Mouse (Mus musculus): ENCODE data around the gene Asap2. TPM values are rescaled to one million over a fixed set of nuclear protein-coding genes. Genes with fewer than 3 reads are reported as not detected.

Gene Asap2
- total RNA-seq, 1 experiment from 2014 or later: 20.4 TPM

DNA sequence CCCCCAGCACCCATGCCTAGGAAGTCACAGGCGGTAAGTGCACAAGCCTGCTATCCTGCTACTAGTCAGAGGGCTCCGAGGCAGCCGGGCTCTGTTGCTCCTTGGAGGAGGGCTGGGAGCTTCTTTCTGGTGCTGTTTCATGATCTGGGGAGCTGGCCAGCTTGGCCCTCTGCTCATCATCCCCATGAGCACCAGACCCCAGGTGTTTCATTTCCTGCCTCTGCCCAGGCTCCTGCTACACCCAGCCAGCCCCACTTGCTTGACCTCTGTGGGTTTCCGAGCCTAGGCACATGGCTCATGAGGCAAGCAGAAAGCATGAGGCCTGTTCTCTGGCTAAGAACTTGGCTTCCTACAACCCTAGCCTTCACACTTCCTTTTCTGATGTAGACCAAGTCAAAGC is 275.2 kb downstream of the Asap2 start:
- DNase-seq: no peak

DNA sequence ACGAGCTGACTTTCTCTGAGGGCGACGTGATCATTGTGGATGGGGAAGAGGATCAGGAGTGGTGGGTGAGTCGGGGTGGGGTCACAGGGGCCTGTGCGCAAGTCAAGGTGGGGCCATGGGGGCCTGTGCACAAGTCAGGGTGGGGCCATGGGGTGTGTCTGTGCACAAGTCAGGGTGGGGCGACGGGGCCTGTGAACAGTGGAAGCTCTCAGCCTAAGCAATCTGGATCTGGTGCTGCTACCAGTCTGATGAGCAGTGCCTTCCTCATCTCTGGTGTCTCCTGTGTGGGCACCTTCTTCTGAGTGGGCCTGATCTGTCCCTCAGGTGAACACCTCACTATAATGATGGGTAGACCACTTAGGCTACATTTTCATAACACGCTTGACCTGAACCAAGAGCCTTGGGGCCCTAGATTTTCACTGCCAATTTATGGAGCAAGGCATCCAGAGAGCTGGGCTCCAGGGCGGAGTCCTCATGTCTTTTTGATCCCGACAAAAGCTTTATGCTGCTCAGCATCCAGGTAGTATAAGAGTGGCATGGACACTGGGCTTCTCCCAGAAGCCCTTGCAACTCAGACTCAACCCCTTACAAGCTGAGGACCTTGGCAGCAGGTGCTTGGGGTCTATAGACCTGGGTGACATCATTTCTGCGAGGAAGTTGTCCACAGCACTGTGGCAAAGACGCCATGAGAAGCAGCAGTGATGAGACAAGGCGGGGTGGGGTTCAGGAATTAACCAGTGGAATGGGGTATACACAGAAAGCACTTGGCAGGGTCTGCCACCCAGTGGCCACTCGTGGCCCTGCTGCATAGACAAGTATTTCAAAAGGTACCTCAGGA is 275.9 kb downstream of the Asap2 start:
- peak; percentile 64 for DNase-seq

DNA sequence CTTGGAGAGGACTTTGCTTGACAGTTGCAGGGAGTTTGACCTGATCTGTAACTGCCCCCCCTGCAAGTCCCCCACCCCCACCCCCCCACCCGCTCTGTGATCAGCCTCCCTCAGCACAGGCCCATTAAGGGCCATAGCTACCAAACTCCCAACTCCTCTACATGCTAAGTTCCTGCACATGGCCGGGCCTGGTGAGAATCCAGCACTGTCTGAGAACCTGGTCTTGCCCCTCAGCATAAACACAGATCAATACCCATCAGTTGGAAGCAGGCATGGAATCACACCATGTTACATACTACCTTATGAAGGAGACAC is 276.5 kb downstream of the Asap2 start:
- no peak for DNase-seq

DNA sequence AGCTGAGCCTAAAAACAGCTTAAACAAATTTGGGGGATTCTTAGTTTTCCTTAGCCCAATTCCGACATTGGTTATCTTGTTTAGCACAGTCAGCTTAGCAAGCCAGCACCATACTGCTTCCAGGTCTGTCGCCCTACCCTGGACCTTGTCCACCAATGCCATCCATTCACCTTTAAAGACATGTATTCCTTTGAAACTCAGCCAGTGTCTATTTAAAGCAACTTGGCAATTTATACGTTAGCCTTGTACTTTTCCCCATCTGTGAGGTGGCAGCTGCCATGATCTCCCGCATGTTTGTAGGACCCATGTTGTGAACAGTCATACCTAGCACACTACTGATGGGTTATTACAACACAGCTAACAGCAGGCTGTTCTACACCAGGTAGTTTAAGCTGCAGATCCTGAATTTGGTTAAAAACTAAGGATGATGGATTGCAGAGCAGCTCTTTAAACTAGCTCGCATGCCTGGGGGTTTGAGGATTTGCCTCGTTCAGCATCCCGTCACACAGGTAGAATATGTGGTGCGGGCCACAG is 277.9 kb downstream of the Asap2 start:
- no peak for DNase-seq

DNA sequence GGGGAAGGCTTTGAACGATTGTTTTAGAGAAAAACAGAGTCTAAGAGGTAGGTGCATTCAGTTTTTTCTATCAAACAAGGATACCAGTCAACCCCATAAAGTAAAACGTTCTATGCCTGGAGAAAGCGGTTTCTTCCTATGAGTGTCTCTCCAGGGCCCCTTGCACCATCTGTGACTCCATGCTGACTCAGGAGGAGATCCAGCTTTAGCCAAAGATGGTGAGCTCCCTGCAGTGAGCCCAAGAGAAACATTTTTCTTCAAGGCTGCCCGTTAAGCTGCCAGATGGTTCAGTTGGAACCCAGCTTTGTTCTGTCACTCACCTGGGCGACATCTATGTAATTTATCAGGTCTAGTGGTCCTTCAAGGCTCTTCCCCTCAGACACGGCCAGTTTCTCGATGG is 284.2 kb downstream of the Asap2 start:
- no peak for DNase-seq

DNA sequence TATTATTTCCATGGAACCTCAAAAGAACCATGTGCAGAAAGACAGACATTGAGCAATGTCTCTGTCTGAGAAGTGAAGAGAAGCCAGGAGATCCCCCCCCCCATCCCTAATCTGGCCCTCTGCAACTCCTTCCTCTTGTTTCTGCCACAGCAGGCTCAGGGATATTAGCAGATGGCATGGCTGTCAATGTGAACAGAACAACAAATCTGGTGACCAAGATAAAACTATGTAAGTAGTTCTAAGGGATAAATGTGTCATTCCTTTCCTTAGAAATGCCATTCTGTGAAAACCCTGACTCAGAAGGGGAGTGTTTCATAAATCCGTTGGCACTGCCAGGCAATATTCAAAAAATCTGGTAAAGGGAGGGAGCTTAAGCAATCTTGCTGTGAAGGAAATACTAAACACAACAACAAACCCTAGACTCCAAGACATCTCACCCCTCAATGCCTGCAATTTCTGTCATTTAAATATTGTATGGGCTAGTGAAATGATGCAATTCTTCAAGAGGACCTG is 287.1 kb downstream of the Asap2 start:
- no peak for DNase-seq

DNA sequence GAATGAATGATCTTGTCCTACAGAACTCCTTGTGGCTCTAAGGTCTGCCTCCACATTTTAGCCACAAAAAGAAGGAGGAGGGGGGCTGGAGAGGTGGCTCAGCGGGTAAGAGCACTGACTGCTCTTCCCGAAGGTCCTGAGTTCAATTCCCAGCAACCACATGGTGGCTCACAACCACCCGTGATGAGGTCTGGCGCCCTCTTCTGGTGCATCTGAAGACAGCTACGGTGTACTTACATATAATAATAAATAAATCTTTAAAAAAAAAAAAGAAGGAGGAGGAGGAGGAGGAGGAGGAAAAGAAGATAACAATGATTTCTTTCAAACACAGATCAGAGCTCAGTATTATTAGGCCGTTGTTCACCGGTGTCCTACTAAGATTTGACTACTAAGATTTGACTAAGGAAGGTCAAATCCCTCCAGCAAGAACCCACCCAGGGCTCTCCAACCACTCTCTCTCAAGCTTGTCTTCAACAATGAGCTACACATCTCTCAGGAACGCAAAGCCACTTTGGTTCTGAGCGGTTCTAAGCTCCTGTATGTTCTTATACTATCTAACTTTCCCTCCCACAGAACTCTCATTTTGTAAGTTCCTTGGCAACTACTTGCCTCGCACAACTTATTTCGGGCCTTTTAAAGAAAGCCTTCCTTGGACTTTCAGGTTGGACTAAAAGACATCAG is 294.6 kb downstream of the Asap2 start, which contains the start of gene Cpsf3:
Gene Cpsf3, plus strand, starts transcription at position 631 of the 681 bp plus-strand sequence.
- DNase-seq: no peak

DNA sequence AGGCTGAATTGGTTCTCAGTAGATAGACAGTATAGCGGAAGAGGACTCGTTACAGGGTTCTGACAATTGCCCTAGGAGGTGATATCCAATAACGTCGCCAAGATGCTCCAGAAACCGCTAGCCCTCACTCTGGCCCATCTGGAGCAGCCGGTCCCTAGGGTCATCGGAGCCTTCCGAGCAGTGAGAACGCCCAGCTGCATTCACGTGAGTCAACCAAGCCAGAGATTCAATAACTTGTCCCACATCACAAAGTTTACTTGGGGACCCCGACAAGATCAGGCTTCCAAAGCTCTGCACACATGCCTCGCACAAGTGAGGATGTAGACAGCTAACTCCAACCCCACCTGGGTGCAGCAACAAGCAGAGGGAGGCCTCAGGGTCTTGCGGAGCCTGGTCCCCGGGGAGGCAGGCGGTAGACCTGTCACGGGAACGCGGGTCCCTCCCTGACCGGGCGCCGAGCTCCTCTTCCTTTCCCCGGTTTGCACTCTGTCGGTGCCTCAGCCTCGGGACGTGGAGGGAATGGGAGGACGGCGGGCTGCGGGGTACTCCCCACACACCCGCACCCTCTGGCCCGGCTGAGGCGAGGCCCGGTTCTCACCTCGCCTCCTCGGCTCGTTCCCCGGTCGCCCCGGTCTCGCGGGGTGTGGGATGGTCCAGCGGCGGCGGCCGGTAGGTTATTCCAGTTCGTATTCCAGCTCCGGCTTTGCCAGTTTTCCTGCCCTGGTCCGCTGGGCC is 295.4 kb downstream of the Asap2 start:
- no peak for DNase-seq

DNA sequence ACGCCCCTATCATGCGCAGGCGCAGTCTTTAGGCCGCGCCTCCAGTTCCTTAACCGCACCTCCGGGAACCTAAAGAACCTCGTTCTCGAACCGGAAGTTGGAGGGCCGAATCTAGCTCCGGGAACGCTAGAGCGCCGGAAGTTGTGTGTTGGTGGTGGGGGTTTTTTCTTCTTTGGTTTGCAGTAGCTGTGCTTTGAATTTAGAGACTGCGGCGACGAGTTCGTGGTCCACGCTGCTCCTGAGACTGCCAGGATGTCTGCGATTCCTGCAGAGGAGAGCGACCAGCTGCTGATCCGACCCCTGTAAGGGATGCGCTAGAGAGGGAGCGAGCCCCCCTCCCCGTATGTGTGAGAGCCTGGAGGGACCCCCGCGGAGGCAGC is 296.0 kb downstream of the Asap2 start, which contains the start of gene Itgb1bp1:
Gene Itgb1bp1, minus strand, starts transcription at position 42 of the 380 bp plus-strand sequence.
- DNase-seq: peak; percentile 99

DNA sequence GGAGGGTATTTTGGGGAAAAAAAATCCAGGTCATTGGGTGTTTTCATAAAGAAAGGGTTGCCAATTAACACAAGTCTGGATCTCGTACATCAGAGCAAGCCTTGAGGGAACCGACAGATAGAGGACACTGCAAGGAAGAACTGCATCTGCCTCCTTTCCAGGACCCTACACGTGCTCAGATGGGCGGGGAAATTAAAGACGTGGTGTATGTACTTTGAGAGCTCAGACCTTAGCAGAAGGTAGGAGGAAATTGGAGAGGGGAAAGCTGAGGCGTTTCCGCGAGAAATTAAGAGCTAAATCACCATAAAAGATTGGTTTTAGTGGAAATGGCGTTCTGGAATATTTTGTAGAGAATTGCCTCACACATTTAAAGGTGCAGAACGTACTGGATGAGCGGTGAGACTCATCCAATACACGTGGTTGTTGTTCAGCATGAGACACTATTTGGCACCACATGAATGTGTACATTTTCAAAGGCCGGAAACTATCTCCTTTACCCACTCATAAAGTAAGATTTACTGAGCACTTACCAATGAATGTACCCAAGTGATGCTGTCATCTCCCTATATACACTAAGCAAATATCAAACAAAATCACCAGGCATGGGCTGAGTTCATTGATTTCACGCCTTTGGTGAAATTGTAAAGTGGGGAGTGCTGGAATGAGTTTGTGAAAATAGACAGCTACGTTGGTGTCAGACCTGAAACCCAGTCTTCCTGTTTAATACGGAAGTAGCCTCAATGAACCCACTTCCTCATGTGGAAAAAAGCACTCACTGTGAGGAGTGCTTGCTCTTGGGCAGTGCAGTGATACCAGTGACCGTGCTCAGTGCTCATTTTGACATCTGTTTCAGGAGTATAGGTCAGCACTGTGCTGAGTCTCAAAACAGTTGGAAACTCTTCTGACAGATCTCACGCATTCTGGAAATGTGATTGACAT is 296.7 kb downstream of the Asap2 start:
- peak; percentile 14 for DNase-seq

DNA sequence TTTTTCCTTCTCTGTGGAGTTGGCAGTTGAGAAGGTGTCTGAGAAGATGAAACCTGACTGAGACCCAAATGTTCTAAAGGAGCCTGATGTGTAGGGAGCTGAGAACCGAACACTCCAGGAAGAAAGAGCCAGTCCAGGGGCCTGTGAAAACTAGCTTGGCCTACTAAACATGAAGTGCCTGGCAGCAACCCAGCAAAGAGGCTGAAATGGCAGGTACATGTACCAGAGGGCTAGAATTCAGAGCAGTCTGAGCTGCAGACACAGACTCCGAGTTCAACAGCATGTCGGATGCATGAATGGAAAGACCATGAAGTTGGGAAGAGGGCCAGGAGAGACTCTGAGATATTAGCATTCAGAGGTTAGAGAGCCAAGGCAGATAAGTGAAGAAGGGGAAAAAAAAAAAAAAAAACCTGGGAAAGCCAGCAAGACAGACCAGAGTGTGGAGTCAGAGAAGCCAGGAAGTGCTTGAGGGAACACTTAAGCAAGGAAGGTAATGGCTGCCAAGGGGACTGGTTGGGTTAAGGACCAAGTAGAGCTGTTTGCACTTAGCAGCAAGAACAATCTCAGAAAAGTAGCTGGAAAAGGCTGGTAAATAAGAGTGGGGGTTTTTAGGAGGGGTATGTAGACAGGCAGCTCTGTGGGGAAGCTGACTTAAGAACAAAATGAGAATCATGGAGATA is 298.6 kb downstream of the Asap2 start:
- no peak for DNase-seq

DNA sequence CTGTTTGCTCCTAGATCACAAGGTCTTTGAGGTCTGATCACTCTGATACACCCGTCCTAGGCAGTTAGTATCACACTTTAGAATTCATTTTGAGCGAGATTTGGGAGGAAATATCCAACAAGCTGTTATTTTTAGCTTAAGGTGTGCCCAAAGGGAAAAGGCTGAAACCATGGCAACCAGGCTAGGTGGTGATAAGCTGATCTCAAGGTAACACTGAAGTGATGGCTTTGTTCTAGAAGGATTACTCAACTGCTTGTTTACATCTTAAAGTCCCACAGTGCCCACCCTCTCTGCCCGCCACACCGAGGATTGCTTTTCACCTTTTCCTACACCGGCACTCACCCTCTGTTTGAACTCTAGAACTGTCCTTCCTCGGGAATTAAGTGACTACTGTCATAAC is 299.4 kb downstream of the Asap2 start:
- DNase-seq: no peak

DNA sequence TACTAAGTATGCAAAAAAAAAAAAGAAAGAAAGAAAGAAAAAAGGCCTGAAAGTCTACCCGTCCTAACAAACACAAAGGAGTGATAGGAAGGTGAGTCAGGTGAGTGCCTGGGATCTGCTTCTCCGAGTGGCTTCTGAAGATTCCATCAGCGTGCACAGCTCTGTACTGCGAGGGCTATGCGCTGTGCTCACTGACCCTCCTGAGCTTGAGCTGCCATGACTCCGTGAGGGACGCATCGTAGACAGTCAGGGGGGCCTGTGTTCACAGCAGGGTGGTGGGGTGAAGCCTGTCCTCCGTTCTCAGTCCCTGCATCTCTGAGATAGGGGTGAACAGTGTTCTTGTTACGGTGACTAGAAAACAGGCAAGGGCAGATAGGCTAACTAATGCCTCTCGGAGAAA is 308.6 kb downstream of the Asap2 start:
- no peak for DNase-seq

DNA sequence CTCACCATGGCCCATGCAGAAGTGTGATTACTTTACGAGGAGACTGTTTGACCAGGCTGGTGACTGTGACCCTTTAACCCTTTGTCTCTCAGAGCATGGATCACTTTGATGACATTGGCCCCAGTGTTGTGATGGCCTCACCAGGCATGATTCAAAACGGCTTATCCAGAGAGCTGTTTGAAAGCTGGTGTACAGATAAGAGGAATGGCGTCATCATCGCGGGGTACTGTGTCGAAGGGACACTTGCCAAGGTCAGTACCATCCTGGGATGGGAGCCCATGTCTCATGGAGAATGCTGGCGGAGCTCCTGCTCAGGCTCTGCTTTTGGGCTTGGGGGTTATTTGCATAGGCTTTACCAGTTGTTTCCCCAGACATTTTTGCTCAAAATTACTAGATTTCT is 311.1 kb downstream of the Asap2 start:
- DNase-seq: peak; percentile 61

DNA sequence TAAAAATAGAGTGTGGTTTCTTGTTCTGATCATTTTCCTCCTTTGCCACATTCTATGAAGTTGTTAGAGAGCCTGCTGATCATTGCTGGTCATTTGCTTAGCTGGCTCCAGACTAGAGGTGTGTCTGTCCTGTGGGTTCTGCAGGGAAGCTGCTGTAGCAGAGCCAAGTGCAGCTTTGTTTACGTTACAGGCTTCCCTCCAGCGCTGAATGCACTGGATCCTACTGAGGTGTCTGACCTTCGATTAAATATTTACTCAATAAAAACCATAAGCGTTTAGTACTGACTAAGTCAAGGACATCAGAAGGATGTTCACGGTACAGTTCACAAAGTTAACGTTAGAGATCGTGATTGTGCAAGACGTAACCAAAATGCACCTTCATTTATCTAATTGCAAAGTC is 311.7 kb downstream of the Asap2 start:
- DNase-seq: no peak

DNA sequence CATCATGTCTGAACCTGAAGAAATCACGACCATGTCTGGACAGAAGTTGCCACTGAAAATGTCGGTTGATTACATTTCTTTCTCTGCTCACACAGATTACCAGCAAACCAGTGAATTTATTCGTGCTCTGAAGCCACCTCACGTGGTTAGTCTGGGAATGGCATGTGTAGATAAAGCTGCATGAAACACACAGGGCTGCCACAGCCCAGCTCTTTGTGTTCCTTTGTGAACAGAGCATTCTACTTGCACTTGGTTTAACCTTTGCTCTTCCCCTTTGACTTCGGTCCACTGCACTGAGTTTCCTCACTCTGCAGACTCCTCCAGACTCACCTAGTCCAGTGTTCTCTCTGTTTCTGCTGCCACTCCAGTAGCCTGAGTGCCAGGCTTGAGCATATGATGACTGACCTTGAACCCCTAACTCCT is 312.1 kb downstream of the Asap2 start:
- DNase-seq: no peak

DNA sequence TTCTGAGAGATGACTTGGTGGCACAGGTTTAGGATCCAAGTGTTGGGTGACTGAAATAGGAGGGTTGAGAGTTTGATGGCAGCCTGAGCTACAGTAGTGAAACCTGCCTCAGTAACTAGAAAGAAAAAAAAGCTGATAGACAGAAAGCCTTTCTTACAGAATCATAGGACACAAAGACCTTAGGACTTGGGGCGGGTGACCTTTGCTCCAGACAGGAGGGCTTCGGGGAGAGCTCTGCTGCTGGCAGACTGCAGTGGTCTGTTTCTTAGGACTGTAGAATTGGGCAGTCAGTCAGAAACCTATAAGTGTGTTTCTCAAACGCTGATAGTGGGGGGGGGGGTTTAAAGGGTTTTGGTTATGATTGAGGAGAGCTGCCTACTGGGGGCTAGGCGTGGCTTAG is 315.5 kb downstream of the Asap2 start:
- DNase-seq: no peak

DNA sequence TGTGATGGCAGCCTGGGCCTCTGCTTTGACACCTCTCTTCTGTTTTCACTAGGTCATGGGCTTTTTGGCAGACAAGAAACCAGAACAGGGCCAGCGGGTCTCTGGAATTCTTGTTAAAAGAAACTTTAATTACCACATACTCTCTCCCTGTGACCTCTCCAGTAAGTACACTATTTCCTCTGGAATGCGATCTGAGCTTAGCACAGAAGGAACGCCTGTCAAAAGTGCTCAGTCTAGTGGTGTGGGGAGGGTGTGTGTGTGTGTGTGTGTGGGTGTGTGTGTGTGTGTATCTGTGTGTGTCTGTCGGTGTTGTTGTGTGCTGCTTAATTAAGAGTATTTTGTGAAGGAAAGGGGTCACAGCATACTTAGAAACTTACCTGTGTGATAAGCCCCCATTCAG is 316.5 kb downstream of the Asap2 start:
- no peak for DNase-seq

DNA sequence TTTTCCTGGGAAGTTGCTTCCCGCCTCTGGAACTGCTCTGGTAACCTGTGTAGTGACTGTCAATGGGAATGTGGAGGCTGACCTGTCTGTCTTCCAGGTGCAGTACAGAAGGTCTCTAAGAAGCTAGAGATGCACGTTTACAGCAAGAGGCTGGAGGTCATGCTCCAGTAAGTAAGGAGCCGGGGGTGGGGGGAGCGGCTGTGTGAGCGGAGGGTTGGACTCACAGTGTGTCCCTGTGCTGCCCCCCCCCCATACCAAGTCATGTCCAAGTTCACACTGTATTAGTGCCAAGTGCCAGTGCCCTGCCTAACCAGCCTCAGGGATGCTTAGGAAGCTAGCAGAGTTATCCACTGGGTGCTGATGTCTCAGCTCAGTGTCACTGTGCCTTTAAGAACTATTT is 321.9 kb downstream of the Asap2 start:
- no peak for DNase-seq

DNA sequence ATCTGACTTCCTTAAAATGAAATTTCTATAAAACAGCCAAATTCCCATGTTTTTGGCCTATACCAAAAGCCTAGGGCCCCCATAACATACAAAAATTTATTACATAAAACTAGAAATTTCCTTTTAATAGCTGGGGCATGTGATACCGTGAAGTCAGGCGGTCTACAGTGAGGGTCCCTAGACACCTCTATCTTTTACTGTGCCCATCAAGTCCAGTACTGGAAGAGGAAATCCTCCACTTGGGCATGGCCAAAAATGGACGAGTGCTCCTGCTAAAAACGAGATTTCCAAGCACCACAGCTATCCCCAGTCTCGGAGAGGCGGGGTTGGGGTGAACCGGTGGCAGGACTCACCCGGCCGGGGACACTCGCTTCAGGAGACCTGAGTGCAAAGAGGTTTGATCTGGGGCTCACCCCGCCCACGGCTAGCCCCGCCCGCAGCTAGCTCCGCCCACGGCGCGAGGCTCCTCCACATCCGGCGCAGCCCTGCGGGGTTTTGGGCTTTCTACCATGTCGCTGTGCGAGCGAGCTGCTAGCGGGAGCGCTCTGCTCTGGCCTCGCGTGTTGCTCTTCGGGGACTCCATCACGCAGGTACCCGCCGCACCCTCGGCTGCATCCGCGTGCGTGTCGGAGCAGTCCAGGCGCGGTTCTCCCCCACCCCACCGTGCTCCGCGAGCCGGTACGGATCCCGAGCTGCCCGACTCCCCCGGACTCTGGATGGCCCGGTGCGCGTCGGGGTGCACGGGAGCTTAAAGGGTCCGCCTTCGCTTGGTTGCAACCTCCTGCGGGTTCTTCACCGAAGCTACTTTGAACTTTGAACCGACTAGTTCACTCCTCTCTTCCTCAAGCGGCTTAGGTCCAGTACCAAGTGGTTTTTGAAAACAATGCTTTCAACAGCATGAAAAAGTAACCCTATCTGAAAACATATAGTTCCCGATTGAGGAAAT is 325.9 kb downstream of the Asap2 start, which contains the start of gene Iah1:
Gene Iah1, plus strand, starts transcription at position 467 of the 946 bp plus-strand sequence.
- DNase-seq: peak; percentile 88

All from adrenal gland, postnatal 25 days (tissue).